12 mouse cellular contexts compared by ENCODE assay signal in the genomic region with DNA sequence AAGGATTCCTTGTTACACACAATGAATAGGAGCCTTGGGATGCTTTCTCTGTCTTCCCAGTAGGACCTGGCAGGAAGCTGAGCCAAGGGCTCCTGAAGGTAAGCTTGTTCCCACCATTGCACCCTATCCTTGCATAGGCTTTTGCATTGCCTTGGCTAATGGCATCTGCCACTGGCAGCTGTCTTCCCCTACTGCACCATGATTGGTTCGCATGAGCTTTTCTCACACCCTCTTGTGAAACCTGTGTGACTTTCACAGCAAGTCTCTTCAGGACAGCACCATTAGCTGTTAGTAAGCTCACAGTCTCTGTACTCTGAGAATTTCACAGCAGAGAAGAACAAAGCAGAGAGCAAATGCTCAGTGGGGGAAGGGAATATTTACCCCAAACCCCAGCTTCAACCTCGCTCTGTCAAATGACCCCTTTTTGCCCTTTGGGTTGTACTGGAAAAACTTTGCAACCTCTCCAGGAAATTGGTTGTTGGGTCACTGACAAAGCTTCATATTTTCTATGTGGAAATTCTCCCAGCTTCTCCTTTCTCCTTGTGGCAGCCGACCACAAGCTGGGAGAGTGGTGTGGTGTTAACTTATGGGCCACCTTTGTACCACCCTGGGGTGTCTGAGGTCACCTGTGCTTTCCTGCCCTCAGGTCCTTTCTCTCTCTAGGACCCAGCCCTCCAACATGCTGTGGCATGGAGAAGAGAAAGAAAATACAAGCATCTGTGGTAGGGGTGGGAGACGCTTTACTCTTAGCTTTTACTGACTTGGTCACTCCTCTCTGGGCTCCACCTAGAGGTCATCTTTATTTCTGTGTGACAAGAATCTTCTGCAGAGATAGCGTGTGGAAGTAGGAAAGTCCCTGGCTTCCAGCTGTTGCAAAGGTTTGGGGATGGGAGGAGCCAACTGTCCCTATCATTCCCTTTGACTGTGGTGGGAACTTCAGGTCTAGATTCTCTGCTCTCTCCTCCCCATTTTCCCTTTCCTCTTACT. TPM values are rescaled to one million over a fixed set of nuclear protein-coding genes. Genes with fewer than 3 reads are reported as not detected.
DNase-seq lines count a peak whose midpoint lies in the region; ATAC-seq and TF ChIP-seq lines count a peak whose summit lies in the region.
"Had no signal": no experiment of that assay in that cellular context is flagged by ENCODE, and none has a peak within 500 bp of the region (broad histone marks: within the 10 kb centered on the region; RNA-seq: fewer than 3 reads in every experiment).

No protein-coding gene starts in this region.

- peak overlapping the region; percentile 88 for H3K4me2 ChIP-seq in CH12.LX (ENCODE audit: insufficient read depth, low read depth, poor library complexity, severe bottlenecking)
- H3K4me2 ChIP-seq in intestine, embryonic 15.5 days (replicated peaks) = peak overlapping the region; percentile 41; the same call in 1 of the 2 replicates

- no peak overlapping the region for H3K27ac ChIP-seq in CH12.LX (ENCODE audit: insufficient read depth, low read depth)
- H3K27ac ChIP-seq in intestine, embryonic 15.5 days = no peak overlapping the region
- H3K27ac ChIP-seq: embryonic facial prominence, embryonic 15.5 days had no signal

- peak; percentile 23 for TF ChIP-seq RAD21 in CH12.LX (IDR thresholded peaks at IDR 0.05; ENCODE audit: low read depth, low read length)

- no peaks in the 10 kb centered on the region for H3K9me3 ChIP-seq in CH12.LX (replicated peaks; ENCODE audit: low read length)
- no peaks in the 10 kb centered on the region for H3K9me3 ChIP-seq in intestine, embryonic 15.5 days
- H3K9me3 ChIP-seq: embryonic facial prominence, embryonic 15.5 days had no signal

- H3K36me3 ChIP-seq in CH12.LX (replicated peaks in 1 of 2; ENCODE audit: control insufficient read depth in 1 of 2, insufficient read depth in 1 of 2, low read length in 1 of 2) = no peaks in the 10 kb centered on the region
- no peaks in the 10 kb centered on the region for H3K36me3 ChIP-seq in intestine, embryonic 15.5 days
- H3K36me3 ChIP-seq: embryonic facial prominence, embryonic 15.5 days had no signal

- 25% methylated on average over 5 of the region's 5 CpGs for WGBS in intestine, embryonic 15.5 days

- intact Hi-C loops in heart, postnatal 14 days (cut with DNase I) = loop anchor here (1.0 to 5.0 kb wide), 3 partner anchors 315 to 579 kb away; no protein-coding TSS in a partner anchor

- H3K79me2 ChIP-seq in CH12.LX (replicated peaks; ENCODE audit: control insufficient read depth, extremely low read depth, insufficient read depth, poor library complexity, severe bottlenecking) = no peaks in the 10 kb centered on the region

- peak overlapping the region in 1 of 3 experiments; percentile 21 for H3K4me3 ChIP-seq in CH12.LX (replicated peaks in 1 of 3; ENCODE audit: low read depth in 2 of 3, low read length in 2 of 3, poor library complexity in 1 of 3)
- H3K4me3 ChIP-seq in intestine, embryonic 15.5 days (replicated peaks) = no peak overlapping the region
- H3K4me3 ChIP-seq: embryonic facial prominence, embryonic 15.5 days had no signal

- H3K9ac ChIP-seq in CH12.LX (ENCODE audit: insufficient read depth, low read depth) = no peak overlapping the region
- no peak overlapping the region for H3K9ac ChIP-seq in intestine, embryonic 15.5 days
- H3K9ac ChIP-seq: embryonic facial prominence, embryonic 15.5 days had no signal

- dilution Hi-C loops in CH12.LX (cut with MboI; ENCODE audit: extremely low pct_ligation_motif_present, extremely low pct_unique_long_range_greater_than_20kb, low sequenced_read_pairs) = no loop called here

- TF ChIP-seq EP300 in CH12.LX (IDR thresholded peaks at IDR 0.05; ENCODE audit: low read length) = no peak

- ATAC-seq in intestine, embryonic 15.5 days = no peak

- peaks cover 3 to 17% of the 10 kb centered on the region in 2 experiments; a peak in 3 of 4 replicates for H3K4me1 ChIP-seq in CH12.LX (ENCODE audit: control insufficient read depth in 1 of 2, insufficient read depth in 2 of 2)
- peaks cover 2% of the 10 kb centered on the region; the same call in 1 of the 2 replicates for H3K4me1 ChIP-seq in intestine, embryonic 15.5 days (replicated peaks)
- H3K4me1 ChIP-seq: embryonic facial prominence, embryonic 15.5 days had no signal

- TF ChIP-seq POLR2A in CH12.LX (IDR thresholded peaks at IDR 0.05; ENCODE audit: low read depth, low read length) = no peak

- in situ Hi-C loops in CH12.LX (cut with MboI; ENCODE audit: low pct_ligation_motif_present, low pct_unique_long_range_greater_than_20kb, low sequenced_read_pairs) = loop anchor here (10.0 to 25.0 kb wide), 3 partner anchors 313 to 960 kb away; no protein-coding TSS in a partner anchor

- no peaks in the 10 kb centered on the region for H3K27me3 ChIP-seq in CH12.LX (replicated peaks)
- no peaks in the 10 kb centered on the region for H3K27me3 ChIP-seq in intestine, embryonic 15.5 days (replicated peaks)

- peak; percentile 83 for DNase-seq in heart, adult 11 months
- DNase-seq in heart, postnatal 14 days = no peak
- DNase-seq in layer of hippocampus, adult 9-11 months = peak; percentile 5
- DNase-seq in layer of hippocampus, postnatal 25 days (ENCODE audit: extremely low spot score in 1 of 2, low spot score in 1 of 2) = no peak
- peak; percentile 40 for DNase-seq in CH12.LX (ENCODE audit: extremely low read depth)
- no peak for DNase-seq in testis, postnatal 10 days (ENCODE audit: low spot score)
- DNase-seq in adrenal gland, postnatal 25 days = no peak

- peak in 1 of 2 experiments; percentile 59; a peak in 3 of 4 replicates for TF ChIP-seq CTCF in CH12.LX (conservative IDR thresholded peaks at IDR 0.05 in 1 of 2, IDR thresholded peaks at IDR 0.05 in 1 of 2; ENCODE audit: low read depth in 2 of 2, low read length in 2 of 2)

TF ChIP-seq in CH12.LX, 34 proteins besides CTCF, POLR2A, EP300 and RAD21:
- TF ChIP-seq PAX5 (IDR thresholded peaks at IDR 0.05; ENCODE audit: low read length) (no peak), SMC3 (IDR thresholded peaks at IDR 0.05; ENCODE audit: low read depth, low read length) (peak; percentile 48)

RNA-seq across cellular contexts. Expression of a gene that starts 26.8 kb away (rescaled TPM):
- under 1 TPM; 0.22 to 0.33 TPM for total RNA-seq in heart, postnatal 14 days (2021)
- total RNA-seq in layer of hippocampus, postnatal 25 days (2021) = 10 to 100 TPM; 10.4 to 11.5 TPM
- not detected in 2 replicates for total RNA-seq in CH12.LX (2012; rRNA removed)
- not detected in 2 replicates for total RNA-seq in CH12.LX (2014; rRNA removed)
- polyA plus RNA-seq in CH12.LX (2012; ENCODE audit: insufficient read length, low read depth) = not detected in 2 replicates
- polyA plus RNA-seq in intestine, embryonic 15.5 days (2015; fragmentation: Nextera tagmentation; extraction: Ambion mirVana) = 4.0 and 4.6 TPM in 2 replicates
- total RNA-seq in adrenal gland, postnatal 25 days (2021) = 2.7 and 2.8 TPM in 2 replicates
- total RNA-seq: MEL; monocyte, adult 5-6 weeks had no signal

RNA-seq across cellular contexts. Expression of a gene that starts 31.1 kb away (rescaled TPM):
- not detected for total RNA-seq in heart, postnatal 14 days (2021)
- not detected for total RNA-seq in layer of hippocampus, postnatal 25 days (2021)
- total RNA-seq in CH12.LX (2012; rRNA removed) (not detected in 2 replicates), CH12.LX (2014; rRNA removed) (not detected in 2 replicates)
- not detected in 2 replicates for polyA plus RNA-seq in CH12.LX (2012; ENCODE audit: insufficient read length, low read depth)
- not detected in 2 replicates for polyA plus RNA-seq in intestine, embryonic 15.5 days (2015; fragmentation: Nextera tagmentation; extraction: Ambion mirVana)
- total RNA-seq in adrenal gland, postnatal 25 days (2021) = not detected in 2 replicates
- total RNA-seq: gastrocnemius, postnatal 36 days; MEL had no signal
- polyA plus RNA-seq: embryonic facial prominence, embryonic 15.5 days had no signal

Comparison
In these comparisons a context has a peak if more than half of its experiments do, and no peak if none do; other contexts are left out.
1. DNase-seq: peak in heart, adult 11 months (single experiment), layer of hippocampus, adult 9-11 months (single experiment) and CH12.LX (single experiment); none in heart, postnatal 14 days (0 of 2), layer of hippocampus, postnatal 25 days (0 of 2), testis, postnatal 10 days (single experiment) and adrenal gland, postnatal 25 days (single experiment).